Mouse (Mus musculus) neural tube, embryonic 12.5 days (tissue): ENCODE results near the gene Spata25. TPM values are rescaled to one million over a fixed set of nuclear protein-coding genes. Genes with fewer than 3 reads are reported as not detected.
A peak's percentile ranks its signal among the peaks of the same experiment; 100 is the strongest.
"Not testable (repeated sequence)": the region's sequence is repeated elsewhere in the genome, so short reads cannot be mapped to it uniquely, and the experiment has no call there.

Experiments
- ATAC-seq: fragments of 200-750 bp; cut with Nextera tagmentation; 2 replicates; pipeline ENCODE4 v1.8.0; 2017; ENCODE audit warnings: low read depth, mild to moderate bottlenecking, moderate TSS enrichment, moderate library complexity; ENCODE audit not compliant: low FRiP score
- H3K27ac ChIP-seq: fragments of 300-500 bp; sonication (generic); 2 replicates; pipeline ENCODE4 v1.5.1; 2016
- H3K27me3 ChIP-seq: fragments of 300-500 bp; sonication (generic); replicated peaks from 2 replicates; pipeline ENCODE4 v1.6.1; 2016; ENCODE audit warnings: mild to moderate bottlenecking
- H3K36me3 ChIP-seq: fragments of 300-500 bp; sonication (generic); 2 replicates; pipeline ENCODE4 v1.6.1; 2016; ENCODE audit warnings: mild to moderate bottlenecking
- H3K4me1 ChIP-seq: fragments of 300-500 bp; sonication (generic); 2 replicates; pipeline ENCODE4 v1.6.1; 2016
- H3K4me2 ChIP-seq: fragments of 300-500 bp; sonication (generic); replicated peaks from 2 replicates; pipeline ENCODE4 v1.6.1; 2016; ENCODE audit warnings: mild to moderate bottlenecking
- H3K4me3 ChIP-seq: fragments of 300-500 bp; sonication (generic); 2 replicates; pipeline ENCODE4 v1.5.1; 2016
- H3K9ac ChIP-seq: fragments of 300-500 bp; sonication (generic); 2 replicates; pipeline ENCODE4 v1.6.1; 2016; ENCODE audit warnings: mild to moderate bottlenecking
- H3K9me3 ChIP-seq: fragments of 300-500 bp; sonication (generic); 2 replicates; pipeline ENCODE4 v1.6.1; 2016; ENCODE audit warnings: mild to moderate bottlenecking
- WGBS: fragments of 180-500 bp; shearing (Covaris S2); methylation state at CpG from one replicate; pipeline ENCODE4 v1.1.7; 2016; 5-methylcytosine and 5-hydroxymethylcytosine counted together
- polyA plus RNA-seq: library from polyadenylated mRNA; unstranded; fragments of >200 nt; fragmentation: Nextera tagmentation; extraction: Ambion mirVana; gene quantifications from 2 replicates; pipeline ENCODE4 v1.2.1, GENCODE M21; 2016

The Spata25 gene
- polyA plus RNA-seq, 1 experiment from 2014 or later: not detected

DNA sequence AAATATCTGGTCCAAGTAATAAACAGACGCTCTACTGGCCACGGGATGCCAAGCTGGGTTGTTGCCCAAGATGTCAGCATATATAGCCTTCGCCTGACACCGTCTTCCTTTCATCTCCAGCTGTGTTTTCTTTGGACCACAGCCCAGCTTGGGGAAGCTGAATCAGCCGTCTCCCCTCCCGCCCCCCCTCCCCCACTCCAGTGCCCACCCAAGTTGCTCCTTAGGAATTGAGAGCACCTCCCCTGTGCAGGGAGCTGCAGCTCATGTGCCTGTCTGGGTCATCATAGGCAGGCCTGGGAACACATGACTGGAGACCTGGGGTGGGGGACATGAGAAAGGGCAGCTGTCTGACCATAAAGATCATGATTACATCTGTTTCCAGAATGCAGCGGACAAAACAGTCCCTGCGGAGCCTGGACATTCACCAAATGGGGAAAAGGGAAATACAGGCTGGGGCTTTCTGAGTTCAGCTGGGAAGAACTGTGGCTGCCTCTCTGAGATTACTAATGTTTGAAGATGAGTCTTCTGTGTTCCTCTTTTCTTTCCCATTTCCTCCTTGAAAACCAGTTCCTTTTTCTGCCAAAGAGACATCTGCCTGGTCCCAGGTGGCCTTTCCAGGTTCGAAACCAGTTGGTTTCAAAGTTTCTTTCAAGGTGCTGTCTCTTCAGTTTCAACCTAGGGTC lies 34.0 kb upstream of the Spata25 start:
- peaks cover under 1% of the 10 kb centered on the region; the same call in 1 of the 2 replicates for H3K9me3 ChIP-seq
- peaks cover 16% of the 10 kb centered on the region for H3K4me1 ChIP-seq
- 41% methylated on average over 9 of the region's 9 CpGs for WGBS
- no peak overlapping the region for H3K27ac ChIP-seq
- no peak overlapping the region for H3K9ac ChIP-seq
- H3K36me3 ChIP-seq: no peaks in the 10 kb centered on the region
- no peak overlapping the region for H3K4me3 ChIP-seq
- peaks cover 18% of the 10 kb centered on the region for H3K27me3 ChIP-seq
- no peak overlapping the region for H3K4me2 ChIP-seq
- ATAC-seq: no peak

DNA sequence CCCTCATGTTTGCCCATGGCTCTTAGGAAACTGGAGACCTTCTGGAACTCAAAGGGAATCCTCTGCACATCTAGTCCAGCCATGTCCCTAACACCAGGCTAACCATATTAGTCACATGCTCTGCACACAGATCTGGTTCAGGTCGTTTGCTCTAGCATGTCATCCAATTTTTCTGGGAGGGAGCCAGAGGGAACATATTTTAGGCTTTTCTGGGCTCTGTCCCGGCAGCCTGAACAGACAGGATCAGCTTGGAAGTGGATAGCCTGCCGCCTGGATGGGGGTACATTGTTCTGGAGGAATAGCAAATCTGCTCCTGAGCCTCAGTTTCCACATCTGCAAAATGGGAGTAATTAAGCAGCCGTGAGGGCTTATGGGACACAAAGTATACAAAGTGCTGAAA lies 32.8 kb upstream of the Spata25 start:
- Histone ChIP-seq H3K9me3 (no peaks in the 10 kb centered on the region), H3K36me3 (no peaks in the 10 kb centered on the region), H3K27me3 (peaks cover 30% of the 10 kb centered on the region), H3K4me3 (no peak overlapping the region), H3K27ac (no peak overlapping the region), H3K4me2 (no peak overlapping the region), H3K4me1 (peaks cover 28% of the 10 kb centered on the region), H3K9ac (no peak overlapping the region)
- WGBS: 78% methylated on average over 4 of the region's 4 CpGs
- ATAC-seq: no peak

DNA sequence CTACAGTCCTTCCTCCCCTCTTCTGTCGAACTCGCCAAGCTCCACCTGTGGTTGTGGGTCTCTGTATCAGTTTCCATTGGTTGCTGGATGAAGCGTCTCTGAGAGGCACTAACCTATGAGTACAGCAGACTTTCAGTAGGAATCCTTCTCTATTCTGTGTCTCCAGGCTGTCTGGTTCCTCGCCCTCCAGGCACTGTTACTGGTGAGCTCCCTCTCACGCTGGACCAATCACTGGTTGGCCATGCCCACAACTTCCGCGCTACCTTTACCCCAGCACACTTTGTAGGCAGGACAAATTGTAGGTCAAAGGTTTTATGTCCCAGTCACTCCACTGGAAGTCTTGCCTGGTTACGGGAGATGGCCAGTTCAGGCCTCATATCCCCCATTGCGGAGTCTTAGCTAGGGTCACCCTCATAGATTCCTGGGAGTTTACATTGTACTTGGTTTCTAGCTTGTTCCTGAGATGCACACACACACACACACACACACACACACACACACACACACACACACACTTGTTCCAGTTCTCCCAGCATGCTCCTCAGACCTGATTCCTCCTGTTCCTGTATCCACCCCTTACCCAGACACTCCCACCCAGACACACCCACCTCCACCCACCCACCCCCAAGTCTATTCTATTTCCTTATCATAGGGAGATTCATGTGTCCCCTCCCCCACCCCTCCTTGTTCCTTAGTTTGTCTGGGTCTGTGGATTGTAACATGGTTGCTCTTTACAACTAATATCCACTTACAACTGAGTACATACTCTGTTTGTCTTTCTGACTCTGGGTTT lies 31.5 kb upstream of the Spata25 start:
- H3K27ac ChIP-seq: no peak overlapping the region
- no peaks in the 10 kb centered on the region for H3K36me3 ChIP-seq
- ATAC-seq: no peak
- H3K4me1 ChIP-seq: peaks cover 28% of the 10 kb centered on the region
- no peaks in the 10 kb centered on the region for H3K9me3 ChIP-seq
- 48% methylated on average over 9 of the region's 9 CpGs for WGBS
- no peak overlapping the region for H3K4me2 ChIP-seq
- peaks cover 34% of the 10 kb centered on the region for H3K27me3 ChIP-seq
- no peak overlapping the region for H3K9ac ChIP-seq
- H3K4me3 ChIP-seq: no peak overlapping the region

DNA sequence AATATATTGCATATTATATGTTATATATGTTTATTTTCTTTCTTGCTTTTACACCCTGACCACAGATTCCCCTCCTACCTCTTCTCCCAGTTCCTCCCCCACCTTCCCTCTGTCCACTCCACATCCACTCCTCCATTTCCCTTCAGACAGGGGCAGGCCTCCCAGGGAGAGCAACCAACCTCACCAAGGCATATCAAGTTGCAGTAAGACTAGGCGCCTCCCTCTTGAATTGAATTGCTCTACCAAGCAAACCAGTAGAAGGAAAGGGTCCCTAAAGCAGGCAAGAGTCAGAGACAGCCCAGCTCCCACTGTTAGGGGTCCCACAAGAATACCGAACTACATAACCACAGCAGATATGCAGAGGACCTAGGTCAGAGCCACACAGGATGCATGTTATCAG lies 30.8 kb upstream of the Spata25 start:
- Histone ChIP-seq H3K4me1 (peaks cover 28% of the 10 kb centered on the region), H3K9me3 (no peaks in the 10 kb centered on the region), H3K9ac (no peak overlapping the region), H3K27ac (no peak overlapping the region), H3K36me3 (no peaks in the 10 kb centered on the region), H3K4me3 (no peak overlapping the region), H3K4me2 (no peak overlapping the region), H3K27me3 (peaks cover 36% of the 10 kb centered on the region)
- ATAC-seq: no peak
- WGBS: 53% methylated on average over 2 of the region's 2 CpGs

DNA sequence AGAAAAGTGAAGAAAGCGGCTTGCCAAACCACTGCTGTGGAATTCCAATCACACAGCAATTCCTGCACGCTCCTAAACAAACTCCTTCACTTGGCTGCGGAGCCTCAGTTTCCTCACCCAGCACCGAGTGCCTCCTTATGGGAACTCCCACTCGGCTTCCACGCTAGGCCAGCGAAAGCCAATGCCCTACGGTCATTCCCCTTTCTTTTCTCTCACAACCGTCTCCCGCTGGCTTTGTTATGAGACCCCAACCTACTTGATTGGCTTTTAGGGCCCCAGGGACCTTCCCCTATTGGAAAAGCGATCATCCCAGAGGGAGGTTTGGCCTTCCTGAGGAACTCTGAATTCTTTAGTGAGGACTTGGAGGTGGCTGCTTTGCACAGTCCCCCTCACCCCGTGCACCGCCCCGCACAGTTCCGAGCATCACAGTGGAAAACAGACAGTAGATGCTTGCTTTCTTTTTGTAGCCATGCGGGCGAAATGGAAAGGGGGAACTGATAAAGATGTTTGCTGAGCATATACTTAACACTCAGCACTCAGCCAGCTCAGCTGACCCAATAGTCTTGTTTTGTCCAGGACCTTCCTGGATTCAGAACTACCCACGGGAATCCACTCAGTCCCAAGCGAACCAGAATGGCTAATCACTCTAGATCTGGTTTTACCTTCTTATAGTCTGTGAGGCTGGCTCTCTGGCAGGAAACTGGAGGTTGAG lies 29.7 kb upstream of the Spata25 start:
- peak overlapping the region; percentile 44; the same call in 1 of the 2 replicates for H3K9ac ChIP-seq
- ATAC-seq: peak; percentile 27; the same call in 1 of the 2 replicates
- H3K4me2 ChIP-seq: peak overlapping the region; percentile 75
- no peaks in the 10 kb centered on the region for H3K36me3 ChIP-seq
- H3K9me3 ChIP-seq: no peaks in the 10 kb centered on the region
- H3K4me3 ChIP-seq: peak overlapping the region; percentile 47
- WGBS: 3% methylated on average over 19 of the region's 19 CpGs
- H3K4me1 ChIP-seq: peaks cover 28% of the 10 kb centered on the region
- H3K27ac ChIP-seq: no peak overlapping the region
- peaks cover 37% of the 10 kb centered on the region for H3K27me3 ChIP-seq

DNA sequence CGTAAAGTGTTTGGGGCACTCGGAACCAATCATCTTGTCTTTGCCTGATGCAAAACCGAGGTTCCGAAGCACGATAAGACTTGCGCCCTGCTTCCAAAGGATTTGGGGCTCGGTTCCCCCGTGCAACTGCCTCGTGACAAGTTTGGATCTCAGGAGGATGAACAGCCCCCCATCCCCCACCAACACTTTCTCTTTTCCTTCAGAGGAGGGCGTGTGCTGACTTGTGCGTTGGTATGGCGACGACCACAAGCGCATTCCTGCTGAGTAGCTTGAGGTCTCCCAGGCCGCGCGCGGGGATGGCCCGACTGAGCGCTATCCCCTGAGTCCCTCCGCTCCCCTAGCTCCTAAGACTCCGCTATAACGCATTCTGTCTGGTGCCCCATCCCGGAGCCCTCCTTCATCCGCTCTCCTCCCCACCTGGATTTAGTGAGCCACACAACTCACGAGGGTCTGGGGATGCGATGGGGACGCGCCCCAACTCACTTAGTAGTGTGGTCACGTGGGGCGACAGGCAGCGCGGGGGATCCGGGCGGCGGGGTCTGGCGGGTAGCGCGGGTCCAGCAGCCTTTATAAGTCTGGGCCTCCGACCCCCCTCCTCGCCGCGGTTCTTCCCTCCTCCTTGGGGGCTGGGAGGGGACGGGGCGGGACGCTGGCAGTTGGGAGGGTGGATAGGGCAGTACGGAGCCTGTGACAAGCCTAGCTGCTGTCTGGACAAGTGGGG lies 28.9 kb upstream of the Spata25 start, which contains the start of gene Pltp:
Gene Pltp, minus strand, starts transcription at position 611 of the 721 bp plus-strand sequence.
- under 1% methylated on average over 47 of the region's 47 CpGs for WGBS

DNA sequence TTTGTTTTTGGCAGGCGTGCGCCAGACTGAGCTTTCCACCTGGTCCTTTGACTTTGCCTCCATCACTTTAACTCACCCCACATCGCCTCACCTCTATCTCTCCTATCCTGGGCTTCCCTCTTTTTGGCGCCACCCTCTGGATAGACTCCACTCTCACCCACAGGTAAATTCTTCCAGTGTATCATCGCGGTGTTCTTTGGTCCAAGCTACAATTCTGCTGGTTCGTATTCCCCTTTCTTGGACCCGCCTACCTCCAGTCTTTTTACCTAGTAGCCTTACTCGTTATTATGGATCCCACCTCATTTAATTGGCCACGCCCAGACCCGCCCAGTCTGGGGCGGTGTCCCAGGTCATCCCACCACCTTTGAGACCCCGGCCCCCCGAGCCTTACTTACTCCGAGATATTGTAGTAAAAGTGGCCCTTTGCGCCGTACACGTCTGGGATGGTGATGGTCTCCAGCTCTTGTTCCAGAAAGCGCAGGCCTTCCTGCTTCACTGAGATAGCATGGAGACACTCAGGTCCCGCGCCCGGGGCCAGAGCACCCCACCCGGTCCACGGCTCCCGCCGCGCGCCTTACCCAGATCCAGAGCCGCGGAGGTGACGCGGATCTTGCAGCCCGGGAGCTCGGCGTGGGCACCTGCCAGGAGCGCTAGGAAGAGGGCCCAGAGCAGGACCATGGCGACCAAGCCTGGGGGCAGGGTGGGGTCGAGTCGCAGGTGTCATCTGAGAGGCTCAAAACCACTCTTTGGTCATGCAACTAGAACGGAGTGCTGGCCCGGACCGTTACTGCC lies 28.2 kb upstream of the Spata25 start:
- peaks cover 37% of the 10 kb centered on the region for H3K27me3 ChIP-seq
- ATAC-seq: peak; percentile 57
- no peaks in the 10 kb centered on the region for H3K36me3 ChIP-seq

More for the DNA sequence above, 28.9 kb upstream of the Spata25 start, which contains the start of gene Pltp:
- Histone ChIP-seq H3K27ac (no peak within 1 kb of the TSS), H3K27me3 (peaks cover 37% of the 10 kb centered on the region), H3K4me2 (peak within 1 kb of the TSS; percentile 75), H3K4me3 (peak within 1 kb of the TSS; percentile 47), H3K4me1 (peaks cover 27% of the 10 kb centered on the region), H3K9me3 (no peaks in the 10 kb centered on the region), H3K36me3 (no peaks in the 10 kb centered on the region), H3K9ac (peak within 1 kb of the TSS; percentile 44)
- ATAC-seq: peak; percentile 88

DNA sequence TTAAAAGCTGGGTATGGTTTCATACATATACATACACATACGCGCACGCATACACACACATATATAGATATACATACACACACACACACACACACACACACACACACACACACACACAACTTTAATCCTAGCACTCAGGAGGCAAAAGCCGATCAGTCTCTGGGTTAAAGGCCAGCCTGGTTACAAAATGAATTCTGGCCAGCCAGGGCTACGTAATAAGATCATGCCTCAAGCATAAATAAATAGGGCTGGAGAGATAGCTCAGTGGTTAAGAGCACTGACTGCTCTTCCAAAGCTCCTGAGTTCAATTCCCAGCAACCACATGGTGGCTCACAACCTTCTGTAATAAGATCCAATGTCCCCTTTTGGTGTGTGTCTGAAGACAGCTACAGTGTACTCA lies 27.2 kb upstream of the Spata25 start:
- 80% methylated on average over 5 of the region's 5 CpGs for WGBS
- H3K36me3 ChIP-seq, H3K4me3 ChIP-seq, H3K9ac ChIP-seq, H3K9me3 ChIP-seq, ATAC-seq, H3K27ac ChIP-seq: not testable (repeated sequence)
- H3K4me1 ChIP-seq: peaks cover 22% of the 10 kb centered on the region
- peaks cover 37% of the 10 kb centered on the region for H3K27me3 ChIP-seq
- peak overlapping the region; percentile 75 for H3K4me2 ChIP-seq

More for the DNA sequence above, 28.2 kb upstream of the Spata25 start:
- Histone ChIP-seq H3K4me1 (peaks cover 22% of the 10 kb centered on the region), H3K4me2 (peak overlapping the region; percentile 75), H3K9ac (peak overlapping the region; percentile 44), H3K4me3 (peak overlapping the region; percentile 47), H3K9me3 (no peaks in the 10 kb centered on the region), H3K27ac (no peak overlapping the region)
- WGBS: 1% methylated on average over 42 of the region's 42 CpGs

DNA sequence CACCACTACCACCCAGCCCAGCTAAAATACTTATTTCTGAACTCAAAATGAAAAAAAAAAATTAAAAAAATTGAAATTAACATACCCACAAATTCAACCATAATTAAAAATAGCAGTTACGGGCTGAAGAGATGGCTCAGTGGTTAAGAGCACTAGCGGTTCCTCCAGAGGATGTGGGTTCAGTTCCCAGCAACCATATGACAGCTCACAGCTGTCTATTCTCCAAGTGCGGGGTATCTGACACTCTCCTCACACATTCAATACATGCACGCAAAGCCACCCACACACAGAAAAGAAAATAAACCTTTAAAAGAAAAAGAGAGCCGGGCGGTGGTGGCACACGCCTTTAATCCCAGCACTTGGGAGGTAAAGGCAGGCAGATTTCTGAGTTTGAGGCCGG lies 21.7 kb upstream of the Spata25 start:
- no peak overlapping the region for H3K27ac ChIP-seq
- WGBS: 93% methylated on average over 8 of the region's 8 CpGs
- no peak overlapping the region for H3K9ac ChIP-seq
- peaks cover 7% of the 10 kb centered on the region for H3K36me3 ChIP-seq
- no peak overlapping the region for H3K4me3 ChIP-seq
- no peaks in the 10 kb centered on the region for H3K9me3 ChIP-seq
- H3K4me2 ChIP-seq: no peak overlapping the region
- ATAC-seq: no peak
- peaks cover 3% of the 10 kb centered on the region; the same call in 1 of the 2 replicates for H3K27me3 ChIP-seq
- no peaks in the 10 kb centered on the region for H3K4me1 ChIP-seq

DNA sequence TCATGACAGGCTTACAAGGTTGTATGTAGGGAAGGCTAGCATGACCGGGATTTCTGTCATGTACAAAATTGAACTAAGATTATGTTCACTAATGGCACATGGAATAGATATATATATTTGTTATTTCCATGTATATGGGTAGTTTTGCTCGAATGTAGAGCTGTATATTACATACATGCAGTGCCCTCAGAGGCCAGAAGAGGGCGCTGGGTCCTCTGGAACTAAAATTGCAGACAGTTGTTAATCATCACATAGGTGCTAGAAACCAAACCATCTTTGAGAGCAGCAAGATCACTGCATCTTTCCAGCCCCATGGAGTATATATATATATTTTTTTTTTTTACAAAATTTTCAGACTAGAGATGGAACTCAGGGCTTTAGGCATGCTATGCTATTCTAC lies 17.4 kb upstream of the Spata25 start:
- ATAC-seq: no peak

DNA sequence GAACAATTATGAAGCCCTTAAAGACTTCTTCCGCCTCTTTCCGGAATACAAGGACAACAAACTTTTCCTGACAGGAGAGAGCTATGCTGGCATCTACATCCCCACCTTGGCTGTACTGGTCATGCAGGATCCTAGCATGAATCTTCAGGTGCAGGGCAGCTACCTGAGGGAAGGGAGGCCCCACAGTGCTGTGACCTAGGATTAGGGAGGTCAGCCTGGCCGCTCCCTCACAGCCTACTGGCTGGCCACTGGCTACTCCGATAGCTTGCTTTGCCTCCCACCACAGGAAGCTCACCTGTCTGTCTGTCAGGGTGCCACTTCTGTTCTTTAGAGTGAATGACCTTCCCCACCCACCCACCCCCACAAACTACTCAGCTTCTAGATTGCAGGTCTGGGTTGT lies 6.8 kb upstream of the Spata25 start:
- 0 out of 2 replicates have a peak overlapping the region, but pooled peaks have one; percentile 9 for H3K4me3 ChIP-seq
- H3K4me1 ChIP-seq: peaks cover 22% of the 10 kb centered on the region
- WGBS: 96% methylated on average over 4 of the region's 4 CpGs

More for the DNA sequence above, 17.4 kb upstream of the Spata25 start:
- H3K4me1 ChIP-seq: no peaks in the 10 kb centered on the region
- H3K36me3 ChIP-seq: peaks cover 11% of the 10 kb centered on the region
- no peaks in the 10 kb centered on the region for H3K9me3 ChIP-seq
- no peak overlapping the region for H3K4me3 ChIP-seq
- no peak overlapping the region for H3K27ac ChIP-seq
- H3K4me2 ChIP-seq: no peak overlapping the region
- H3K27me3 ChIP-seq: no peaks in the 10 kb centered on the region
- WGBS: 53% methylated on average over 3 of the region's 3 CpGs
- no peak overlapping the region for H3K9ac ChIP-seq

More for the DNA sequence above, 6.8 kb upstream of the Spata25 start:
- Histone ChIP-seq H3K27ac (no peak overlapping the region), H3K36me3 (peaks cover 35% of the 10 kb centered on the region), H3K27me3 (no peaks in the 10 kb centered on the region), H3K4me2 (peak overlapping the region; percentile 92), H3K9me3 (no peaks in the 10 kb centered on the region), H3K9ac (no peak overlapping the region)
- no peak for ATAC-seq
